Mouse (Mus musculus): ENCODE data around the gene Arntl.
A peak's percentile ranks its signal among the peaks of the same experiment; 100 is the strongest.

Gene Arntl

DNA sequence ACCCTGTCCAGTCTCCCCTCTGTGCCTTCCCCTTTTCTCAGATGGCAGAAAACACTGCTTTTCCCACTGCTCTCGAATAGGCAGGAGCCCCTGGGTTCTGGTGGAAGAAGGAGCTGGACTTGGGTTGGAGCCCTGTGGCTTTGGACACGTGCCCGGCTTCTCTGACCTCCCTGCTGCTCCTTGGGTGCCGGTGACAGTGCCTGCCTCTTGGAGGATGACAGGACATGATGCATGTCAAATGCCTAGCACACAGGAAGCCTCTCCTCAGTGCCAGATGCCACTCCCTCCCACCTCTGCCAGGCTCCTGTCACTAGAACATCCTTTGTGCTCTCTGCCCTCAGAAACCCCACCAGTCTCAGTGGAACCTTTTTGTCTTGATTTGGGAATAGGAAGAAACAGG is 3.2 kb downstream of the Arntl start:
- DNase-seq, result peak; percentile 43

DNA sequence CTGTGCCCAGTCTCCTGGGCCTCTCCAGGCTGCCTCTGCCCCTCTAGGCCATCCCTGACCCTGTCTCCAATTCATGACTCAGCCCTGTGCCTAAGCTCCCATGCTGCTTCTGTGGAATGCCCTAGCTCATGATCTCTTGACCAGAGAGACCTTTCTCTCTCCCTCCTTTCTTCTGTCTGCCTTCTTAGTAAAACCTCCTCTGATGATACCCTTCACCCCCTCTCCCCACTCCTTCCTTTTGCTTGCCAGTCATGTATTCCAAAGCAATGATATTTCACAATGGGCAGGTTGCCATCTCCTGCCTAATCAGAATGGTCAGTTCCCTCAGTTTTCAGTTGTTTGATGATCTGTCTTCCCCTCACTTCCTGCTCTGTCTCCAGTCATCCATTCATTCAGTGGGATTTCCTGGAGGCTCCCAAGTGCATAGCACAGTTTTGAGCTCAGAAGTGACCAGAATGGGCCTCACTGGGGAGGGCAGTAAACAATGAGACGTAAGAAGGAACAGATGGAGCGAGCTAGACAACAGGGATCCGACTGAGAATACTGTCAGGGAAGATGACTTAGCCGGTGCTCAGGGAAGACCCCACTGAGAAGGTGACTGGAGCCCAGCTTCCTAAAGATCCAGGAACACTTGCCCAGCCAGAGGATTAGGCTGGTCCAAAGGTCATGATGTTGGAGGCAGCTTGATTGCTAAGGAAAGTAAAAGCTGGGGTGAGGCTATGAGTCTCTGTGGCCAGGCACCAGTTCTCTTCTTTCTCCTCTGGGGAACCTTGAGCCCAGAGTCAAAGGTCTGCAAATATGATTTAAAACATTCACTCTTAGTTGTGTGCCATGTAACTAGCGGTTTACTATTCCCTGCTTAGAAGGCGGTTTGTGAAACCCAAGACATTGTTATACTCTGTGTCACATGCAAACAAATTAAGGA is 7.2 kb downstream of the Arntl start:
- DNase-seq, result peak; percentile 24

DNA sequence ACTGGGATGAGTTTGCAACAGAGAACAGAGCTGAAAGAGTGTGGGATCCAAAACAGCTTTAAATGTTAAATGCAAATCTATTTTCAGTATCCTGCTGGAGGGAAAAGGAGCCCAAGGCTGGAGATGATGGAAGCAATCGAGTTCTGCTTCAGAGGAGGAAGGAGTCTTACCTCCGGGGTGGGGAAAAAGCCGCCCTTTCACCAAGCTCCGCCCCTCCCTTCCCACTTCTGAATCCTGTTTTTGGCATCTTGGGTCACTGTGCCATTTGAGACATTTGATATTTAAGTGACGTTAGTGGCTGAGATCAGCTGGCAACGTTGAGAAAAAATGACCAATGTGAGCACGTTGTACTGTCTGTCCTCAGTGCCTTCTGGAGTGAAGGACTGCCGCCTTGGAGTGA is 8.9 kb downstream of the Arntl start:
- DNase-seq, result no peak

DNA sequence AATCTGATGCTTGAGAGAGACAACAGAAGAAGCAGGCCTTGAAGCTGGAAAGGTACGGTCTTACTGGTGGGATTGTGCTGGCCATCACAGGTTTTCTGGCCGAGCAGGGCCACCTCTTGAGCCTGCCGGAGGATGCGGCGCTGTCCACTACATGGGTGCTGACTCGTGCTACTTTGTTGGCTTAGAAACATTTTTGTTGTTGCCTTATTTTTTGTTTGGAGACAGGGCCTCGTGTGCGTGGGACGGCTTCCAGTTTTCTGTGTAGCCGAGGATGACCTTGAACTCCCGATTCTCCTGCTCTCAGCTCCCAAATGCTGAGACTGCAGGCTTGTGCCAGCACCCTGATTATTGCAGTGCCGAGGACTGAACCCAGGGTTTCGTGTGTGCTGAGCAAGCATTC is 12.2 kb downstream of the Arntl start:
- peak; percentile 28 for DNase-seq

GRCm38 (mm10) chr7:113219864-113220263 is 12.6 kb downstream of the Arntl start:
- no peak for DNase-seq

- DNase-seq, result no peak
Observed at GRCm38 (mm10) chr7:113220691-113221238, 13.5 kb downstream of the Arntl start.

DNA sequence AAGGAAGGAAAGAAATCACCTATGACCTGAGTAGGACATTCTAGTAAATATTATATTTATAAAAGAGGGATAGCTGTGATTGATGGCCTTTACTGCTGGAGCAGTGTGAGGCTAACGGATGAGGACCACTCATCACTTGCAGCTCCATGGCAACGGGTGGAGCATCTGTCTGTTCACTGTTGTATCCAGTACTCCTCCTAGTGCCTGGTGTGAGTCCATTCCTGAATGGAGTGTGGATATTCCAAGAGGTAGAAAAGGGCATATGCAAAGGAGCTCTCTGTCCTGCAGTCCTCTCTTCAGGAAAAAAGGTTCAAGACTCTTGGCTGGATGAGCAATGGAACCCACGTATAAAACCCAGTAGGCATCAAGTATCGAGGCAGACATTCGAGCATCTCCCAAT is 15.6 kb downstream of the Arntl start:
- DNase-seq, result no peak

DNA sequence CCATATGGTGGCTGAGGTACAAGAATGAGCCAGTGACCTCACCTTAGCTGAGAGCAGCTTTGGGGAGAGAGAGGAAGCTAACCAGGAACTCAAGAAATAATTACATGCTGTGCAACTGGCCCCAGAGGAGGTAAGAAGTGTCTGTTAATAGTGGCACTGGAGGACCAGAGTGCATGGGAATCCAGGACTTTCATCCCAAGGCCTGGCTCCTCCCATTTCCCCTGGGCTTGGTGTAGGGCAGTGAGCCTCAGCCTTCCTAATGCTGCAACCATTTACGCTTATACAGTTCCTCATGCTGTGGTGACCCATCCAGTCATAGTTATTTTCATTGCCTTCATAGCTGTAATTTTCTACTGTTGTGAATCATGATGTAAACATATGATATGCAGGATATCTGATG is 17.4 kb downstream of the Arntl start:
- no peak for DNase-seq

- no peak for DNase-seq
Observed at GRCm38 (mm10) chr7:113228498-113228897, 21.2 kb downstream of the Arntl start.

DNA sequence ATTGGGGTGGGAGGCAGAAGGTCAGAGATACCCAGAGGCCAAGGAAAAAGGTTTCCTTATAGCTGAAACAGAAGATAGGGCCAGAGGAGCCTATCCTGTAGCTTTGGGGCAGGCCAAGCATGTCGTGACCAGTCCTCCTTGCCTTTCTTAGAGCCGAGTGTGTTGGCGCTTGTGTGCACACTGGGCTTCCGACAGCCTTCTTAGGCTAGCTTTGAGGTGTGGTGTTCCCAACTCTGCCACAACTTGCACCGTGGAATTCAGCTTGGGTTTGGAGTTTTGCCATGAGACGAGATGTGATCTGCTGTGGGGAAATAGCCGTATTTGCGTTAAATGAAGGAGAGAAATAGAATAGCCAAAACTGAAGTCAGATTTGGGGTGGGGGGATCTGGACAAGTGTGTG is 28.9 kb downstream of the Arntl start:
- DNase-seq, result no peak

DNA sequence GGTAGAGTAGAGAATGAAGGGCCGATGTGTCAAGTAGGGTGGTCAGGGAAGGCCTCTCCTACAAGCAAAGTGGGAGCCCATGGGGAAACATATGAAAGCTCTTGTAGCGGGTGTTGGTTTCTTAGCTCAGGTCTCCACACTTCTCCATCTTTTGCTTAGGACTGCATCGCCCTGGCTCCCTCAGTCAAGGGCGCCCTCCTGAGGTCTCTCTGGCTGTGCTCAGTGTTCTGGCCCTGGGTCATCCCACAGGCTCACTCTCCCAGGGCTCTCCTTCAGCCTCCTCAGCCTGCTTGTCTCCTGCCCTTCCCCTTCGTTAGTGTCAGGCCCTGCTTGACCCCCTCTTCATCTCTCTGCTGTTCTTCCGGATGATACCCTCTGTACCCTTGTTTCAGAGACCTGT is 31.1 kb downstream of the Arntl start:
- DNase-seq, result no peak

DNA sequence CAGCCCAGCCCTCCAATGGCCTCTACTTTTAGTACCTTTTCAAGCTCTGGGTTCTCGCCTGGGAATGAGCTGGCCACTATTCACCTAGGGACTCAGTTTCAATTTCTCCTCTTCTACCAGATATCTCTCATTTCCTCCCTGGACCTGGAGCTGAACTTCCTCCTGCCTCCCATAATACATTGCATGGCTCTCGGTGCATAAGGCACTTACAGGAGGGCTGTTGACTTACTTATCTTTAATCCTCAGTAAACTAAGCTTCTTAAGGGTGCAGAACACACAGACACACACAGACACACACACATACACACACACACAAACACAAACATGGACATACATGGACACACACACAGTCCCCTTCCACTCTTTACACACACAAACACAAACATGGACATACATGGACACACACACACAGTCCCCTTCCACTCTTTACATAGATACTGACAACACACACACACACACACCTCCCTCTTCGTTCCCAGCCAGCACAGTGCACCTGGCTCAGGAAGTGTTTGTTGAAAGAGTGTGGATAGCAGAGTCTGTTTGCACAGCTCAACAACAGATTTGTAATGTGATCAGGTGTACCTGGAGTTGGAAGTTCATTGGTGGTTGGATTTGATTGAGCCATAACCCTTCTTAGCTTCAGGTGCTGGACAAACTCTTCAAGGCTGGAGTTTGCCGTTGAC is 32.3 kb downstream of the Arntl start:
- no peak for DNase-seq

DNA sequence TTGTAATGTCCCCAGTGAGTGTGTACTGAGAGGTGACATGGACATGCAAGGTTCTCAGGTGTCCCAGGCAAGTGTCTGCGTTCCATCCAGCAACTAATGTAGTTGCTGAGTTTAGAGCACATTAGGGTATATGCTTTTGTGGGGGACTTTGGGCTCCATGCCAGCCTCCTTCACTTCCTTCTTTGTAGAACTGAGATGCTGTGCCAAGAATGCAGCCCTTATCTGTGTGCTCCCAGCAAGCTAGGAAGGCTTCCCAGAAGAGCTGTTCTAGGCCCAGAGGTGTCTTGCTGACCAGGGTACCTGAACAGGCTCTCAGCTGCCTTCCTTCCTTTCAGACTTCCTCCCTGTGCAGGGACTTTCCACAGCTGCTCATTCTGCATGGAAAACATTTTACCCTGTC is 33.2 kb downstream of the Arntl start:
- peak; percentile 37 for DNase-seq

GRCm38 (mm10) chr7:113241901-113242661 is 34.8 kb downstream of the Arntl start:
- no peak for DNase-seq

- peak; percentile 59 for DNase-seq
Observed at GRCm38 (mm10) chr7:113242688-113243087, 35.4 kb downstream of the Arntl start.

DNA sequence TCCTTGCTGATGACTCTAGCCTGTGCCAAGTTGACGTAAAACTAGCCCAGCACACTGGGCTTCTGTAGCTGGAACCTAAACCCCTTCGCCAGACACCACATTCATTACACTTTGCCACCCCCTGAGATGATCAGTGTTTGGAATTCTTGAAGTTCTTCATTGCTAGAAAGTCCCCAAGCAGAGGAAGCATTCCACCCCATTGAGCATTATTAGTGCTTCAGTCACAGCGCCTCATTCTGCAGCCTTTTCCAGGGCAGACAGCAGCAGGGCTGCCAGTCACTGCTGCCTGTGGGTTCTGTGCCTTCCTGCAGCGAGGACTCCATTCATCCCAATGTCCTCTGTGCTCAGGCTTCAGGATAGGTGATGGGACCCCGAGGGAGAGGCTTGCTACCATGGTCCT is 37.9 kb downstream of the Arntl start:
- no peak for DNase-seq

GRCm38 (mm10) chr7:113246512-113246911 is 39.2 kb downstream of the Arntl start:
- no peak for DNase-seq

- no peak for DNase-seq
Observed at GRCm38 (mm10) chr7:113247167-113247566, 39.9 kb downstream of the Arntl start.

GRCm38 (mm10) chr7:113249134-113249825 is 42.0 kb downstream of the Arntl start:
- DNase-seq, result peak; percentile 63

DNA sequence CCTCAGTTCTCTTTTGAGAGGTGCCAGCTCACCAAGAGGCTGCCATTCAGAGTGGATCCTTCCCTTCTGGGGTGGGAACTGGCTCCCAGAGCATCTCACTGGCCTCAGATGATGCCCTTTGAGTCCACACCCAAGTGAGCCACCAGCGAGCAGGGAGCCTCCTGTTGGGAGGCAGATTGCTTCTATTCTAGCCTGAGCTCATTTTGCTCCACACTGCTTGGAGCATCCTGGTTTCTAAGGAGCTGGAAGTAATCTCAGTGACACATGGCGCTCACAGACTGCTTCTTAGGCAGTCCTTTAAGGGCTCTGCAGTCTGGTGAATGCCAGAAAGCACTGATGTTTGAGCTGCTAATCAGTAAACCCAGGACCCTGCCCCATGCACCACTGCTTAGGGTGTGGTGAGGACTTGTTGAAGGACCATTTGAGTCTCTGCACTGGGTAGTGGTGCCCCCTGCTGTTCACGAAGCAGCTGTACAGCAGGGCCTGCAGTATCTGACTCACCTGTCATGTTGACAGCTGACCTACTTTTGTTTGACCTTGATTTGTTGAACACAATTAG is 43.2 kb downstream of the Arntl start:
- DNase-seq, result peak; percentile 60

DNA sequence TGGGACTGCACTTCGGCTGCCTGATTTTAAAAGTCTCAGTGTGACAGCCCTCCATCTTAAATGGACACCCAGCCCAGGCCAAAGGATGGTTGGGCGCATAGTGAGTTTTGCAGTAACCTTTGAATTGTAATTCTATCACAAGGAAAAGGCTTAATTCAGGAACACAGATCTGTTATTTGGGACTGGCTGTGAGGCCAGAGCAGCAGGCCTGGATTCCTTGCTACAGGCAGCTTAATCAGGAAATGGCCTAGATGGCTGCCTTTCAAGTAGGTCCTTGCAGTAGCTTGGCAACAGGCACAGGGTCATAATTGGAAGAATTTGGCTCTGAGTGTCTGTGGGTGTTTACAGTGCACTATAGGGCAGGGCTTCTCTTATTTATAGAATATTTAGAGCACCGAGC is 43.7 kb downstream of the Arntl start:
- DNase-seq, result peak; percentile 57

- no peak for DNase-seq
Observed at GRCm38 (mm10) chr7:113251554-113251953, 44.3 kb downstream of the Arntl start.
